Mouse (Mus musculus) activated CD4-positive, CD25-positive, alpha-beta regulatory T cell, adult 4 months (primary cell): ENCODE results near the gene Atf7. TPM values are rescaled to one million over a fixed set of nuclear protein-coding genes. Genes with fewer than 3 reads are reported as not detected.
A peak's percentile ranks its signal among the peaks of the same experiment; 100 is the strongest.

ENCODE experiments used
- ATAC-seq: one replicate; pipeline ENCODE4 v1.8.0; 2017
- polyA plus RNA-seq, 2 experiments: library from polyadenylated mRNA; unstranded; fragments of 100-300 nt; shearing (Covaris generic); gene quantifications; one replicate each; pipeline ENCODE4 v1.2.1; 2017

Gene Atf7
- polyA plus RNA-seq, 2 experiments from 2014 or later, result 32.4 to 36.5 TPM

GRCm38 (mm10) chr15:102515791-102516190 is 109.5 kb downstream of the Atf7 start:
- ATAC-seq, result no peak

GRCm38 (mm10) chr15:102515261-102515660 is 110.0 kb downstream of the Atf7 start:
- ATAC-seq, result no peak

- ATAC-seq, result no peak
Measured at GRCm38 (mm10) chr15:102513004-102513403, 112.3 kb downstream of the Atf7 start.

GRCm38 (mm10) chr15:102512471-102512870 is 112.8 kb downstream of the Atf7 start:
- ATAC-seq, result no peak

GRCm38 (mm10) chr15:102512010-102512409 is 113.3 kb downstream of the Atf7 start:
- ATAC-seq, result no peak

GRCm38 (mm10) chr15:102511285-102511833 is 113.9 kb downstream of the Atf7 start:
- no peak for ATAC-seq

- peak; percentile 79 for ATAC-seq
Measured at GRCm38 (mm10) chr15:102510590-102511284, 114.5 kb downstream of the Atf7 start.

GRCm38 (mm10) chr15:102510110-102510509 is 115.2 kb downstream of the Atf7 start:
- no peak for ATAC-seq

- no peak for ATAC-seq
Measured at GRCm38 (mm10) chr15:102508336-102508735, 116.9 kb downstream of the Atf7 start.

- no peak for ATAC-seq
Measured at GRCm38 (mm10) chr15:102507561-102507960, 117.7 kb downstream of the Atf7 start.

GRCm38 (mm10) chr15:102506864-102507263 is 118.4 kb downstream of the Atf7 start:
- ATAC-seq, result no peak

- ATAC-seq, result no peak
Measured at GRCm38 (mm10) chr15:102506464-102506830, 118.8 kb downstream of the Atf7 start.

- no peak for ATAC-seq
Measured at GRCm38 (mm10) chr15:102505770-102506463, 119.3 kb downstream of the Atf7 start.

- no peak for ATAC-seq
Measured at GRCm38 (mm10) chr15:102505073-102505769, 120.0 kb downstream of the Atf7 start.

GRCm38 (mm10) chr15:102503924-102504782 is 121.1 kb downstream of the Atf7 start:
- ATAC-seq, result no peak

GRCm38 (mm10) chr15:102503447-102503846 is 121.8 kb downstream of the Atf7 start, which contains the start of gene Gm10337:
Gm10337 (plus strand) TSS chr15:102503722.
- no peak for ATAC-seq

- ATAC-seq, result no peak
Measured at GRCm38 (mm10) chr15:102502254-102502840, 122.9 kb downstream of the Atf7 start.

- no peak for ATAC-seq
Measured at GRCm38 (mm10) chr15:102501084-102501814, 124.0 kb downstream of the Atf7 start.

- ATAC-seq, result no peak
Measured at GRCm38 (mm10) chr15:102500479-102500878, 124.8 kb downstream of the Atf7 start.

GRCm38 (mm10) chr15:102499851-102500250 is 125.4 kb downstream of the Atf7 start:
- no peak for ATAC-seq

GRCm38 (mm10) chr15:102499370-102499769 is 125.9 kb downstream of the Atf7 start:
- ATAC-seq, result no peak
